Mouse (Mus musculus): ENCODE results near the gene Actrt2. TPM values are rescaled to one million over a fixed set of nuclear protein-coding genes. Genes with fewer than 3 reads are reported as not detected.

The Actrt2 gene
- not detected in 2 replicates for polyA plus RNA-seq (2012; rRNA removed)

GRCm38 (mm10) chr4:154667767-154668166, at the start of gene Actrt2:
Gene Actrt2 (minus strand): TSS chr4:154667867.

GRCm38 (mm10) chr4:154636721-154637311, 30.9 kb downstream of the Actrt2 start, which contains the start of gene Prdm16:
Gene Prdm16 (minus strand): TSS chr4:154636873.

Other genes starting within 250 kb of the Actrt2 start
- 4.0 and 9.2 TPM in 2 replicates for gene Prdm16, start 31.0 kb downstream of the Actrt2 start, polyA plus RNA-seq (2012; rRNA removed)
- gene Ttc34, start 169.6 kb upstream of the Actrt2 start, polyA plus RNA-seq (2012; rRNA removed) = 0.16 TPM in 2 replicates
- gene Mmel1, start 201.7 kb upstream of the Actrt2 start, polyA plus RNA-seq (2012; rRNA removed) = 0.15 and 0.19 TPM in 2 replicates
- 34.6 and 43.9 TPM in 2 replicates for gene Fam213b, start 231.3 kb upstream of the Actrt2 start, polyA plus RNA-seq (2012; rRNA removed)

All from central nervous system, embryonic 11.5 days (tissue).